8 mouse cellular contexts compared by ENCODE assay signal in the genomic region with DNA sequence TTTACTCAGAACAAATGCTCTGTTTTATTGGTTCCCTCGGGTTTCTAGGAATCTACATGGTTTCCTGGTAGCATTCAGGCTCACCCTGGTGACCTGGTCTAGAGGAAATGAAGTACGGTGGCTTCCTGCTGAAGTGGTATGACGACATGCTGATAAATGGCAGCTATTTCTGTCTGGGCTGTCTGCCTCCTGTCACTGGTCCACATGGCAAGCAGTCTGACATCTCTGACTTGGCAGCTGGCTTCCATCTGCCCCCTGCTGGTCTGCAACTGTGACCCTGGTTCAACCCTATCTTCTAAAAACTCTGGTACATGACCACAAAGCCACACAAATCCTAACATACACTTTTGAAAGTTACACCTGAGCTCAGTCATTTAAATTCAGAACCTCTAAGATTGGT.
A peak's percentile ranks its signal among the peaks of the same experiment; 100 is the strongest.
DNase-seq lines count a peak whose midpoint lies in the region; ATAC-seq lines count a peak whose summit lies in the region.

No protein-coding gene starts in this region.

- H3K4me3 ChIP-seq in kidney, embryonic 15.5 days (replicated peaks), result no peak overlapping the region
- H3K4me3 ChIP-seq in neural tube, embryonic 14.5 days (ENCODE audit: low read depth, low read length), result no peak overlapping the region

- no peak overlapping the region for H3K27ac ChIP-seq in kidney, embryonic 15.5 days
- H3K27ac ChIP-seq in neural tube, embryonic 14.5 days (ENCODE audit: low read depth, low read length), result no peak overlapping the region

- ATAC-seq in kidney, embryonic 15.5 days (replicated peaks; ENCODE audit: low FRiP score), result peak; percentile 70; the same call in 1 of the 2 replicates
- peak; percentile 54; the same call in 1 of the 2 replicates for ATAC-seq in neural tube, embryonic 14.5 days (ENCODE audit: low read depth)
- no peak for ATAC-seq in monocyte, adult 5-6 weeks (replicated peaks; ENCODE audit: insufficient number of reproducible peaks, low FRiP score, low TSS enrichment, poor library complexity, severe bottlenecking)

- H3K4me2 ChIP-seq in kidney, embryonic 15.5 days, result no peak overlapping the region
- H3K4me2 ChIP-seq in neural tube, embryonic 14.5 days (ENCODE audit: low read depth, low read length), result no peak overlapping the region

- WGBS in kidney, embryonic 15.5 days, result 10% methylated on average over 3 of the region's 3 CpGs
- WGBS in neural tube, embryonic 14.5 days, result 18% methylated on average over 3 of the region's 3 CpGs

- H3K9me3 ChIP-seq in kidney, embryonic 15.5 days (replicated peaks), result no peaks in the 10 kb centered on the region
- H3K9me3 ChIP-seq in neural tube, embryonic 14.5 days (ENCODE audit: control insufficient read depth, low read length), result no peaks in the 10 kb centered on the region

- no peaks in the 10 kb centered on the region for H3K27me3 ChIP-seq in kidney, embryonic 15.5 days
- H3K27me3 ChIP-seq in neural tube, embryonic 14.5 days (ENCODE audit: control insufficient read depth, insufficient read depth, low read length), result no peaks in the 10 kb centered on the region

- H3K36me3 ChIP-seq in kidney, embryonic 15.5 days, result no peaks in the 10 kb centered on the region
- H3K36me3 ChIP-seq in neural tube, embryonic 14.5 days (ENCODE audit: control insufficient read depth, insufficient read depth, low read length), result no peaks in the 10 kb centered on the region

- no peak overlapping the region for H3K9ac ChIP-seq in kidney, embryonic 15.5 days
- H3K9ac ChIP-seq in neural tube, embryonic 14.5 days (replicated peaks; ENCODE audit: low read depth, low read length), result no peak overlapping the region

- H3K4me1 ChIP-seq in kidney, embryonic 15.5 days, result 0 out of 2 replicates have a peak, but pooled peaks cover 5% of the 10 kb centered on the region
- no peaks in the 10 kb centered on the region for H3K4me1 ChIP-seq in neural tube, embryonic 14.5 days (ENCODE audit: control insufficient read depth, insufficient read depth, low read length)

- peak; percentile 3 for DNase-seq in right cerebral cortex, adult 18-20 months
- DNase-seq in right cerebral cortex, postnatal 25 days, result no peak
- DNase-seq in cerebellum, postnatal 10 days, result peak; percentile 97 to 98
- peak; percentile 81 to 82 for DNase-seq in heart, adult 18-20 months
- no peak for DNase-seq in spleen, adult 12 weeks (ENCODE audit: low spot score)

Comparison
In these comparisons a context has a peak if more than half of its experiments do, and no peak if none do; other contexts are left out.
1. DNase-seq: peak in right cerebral cortex, adult 18-20 months (single experiment), cerebellum, postnatal 10 days (2 of 2) and heart, adult 18-20 months (2 of 2); none in right cerebral cortex, postnatal 25 days (single experiment) and spleen, adult 12 weeks (single experiment).